Mouse (Mus musculus) heart, adult 11 months (tissue): Measurements from ENCODE around the gene Ssh1.

ENCODE experiments used
- DNase-seq: peaks from one replicate; pipeline ENCODE4 v3.0.0; 2022

Ssh1 gene

GRCm38 (mm10) chr5:113964972-113965371 is 28.7 kb downstream of the Ssh1 start:
- peak; percentile 88 for DNase-seq

- no peak for DNase-seq
Measured at GRCm38 (mm10) chr5:113961776-113962175, 31.9 kb downstream of the Ssh1 start.

- DNase-seq: no peak
Measured at GRCm38 (mm10) chr5:113960416-113960815, 33.3 kb downstream of the Ssh1 start.

GRCm38 (mm10) chr5:113959039-113959438 is 34.7 kb downstream of the Ssh1 start:
- no peak for DNase-seq

- DNase-seq: peak; percentile 97
Measured at GRCm38 (mm10) chr5:113956510-113956909, 37.2 kb downstream of the Ssh1 start.

GRCm38 (mm10) chr5:113955691-113956090 is 38.0 kb downstream of the Ssh1 start:
- DNase-seq: no peak

- no peak for DNase-seq
Measured at GRCm38 (mm10) chr5:113955281-113955680, 38.4 kb downstream of the Ssh1 start.

GRCm38 (mm10) chr5:113954421-113954820 is 39.3 kb downstream of the Ssh1 start:
- peak; percentile 98 for DNase-seq

GRCm38 (mm10) chr5:113952519-113952918 is 41.2 kb downstream of the Ssh1 start:
- no peak for DNase-seq

- no peak for DNase-seq
Measured at GRCm38 (mm10) chr5:113951693-113952071, 42.0 kb downstream of the Ssh1 start.

GRCm38 (mm10) chr5:113950786-113951692 is 42.7 kb downstream of the Ssh1 start:
- DNase-seq: no peak

GRCm38 (mm10) chr5:113950133-113950532 is 43.6 kb downstream of the Ssh1 start:
- DNase-seq: no peak

- no peak for DNase-seq
Measured at GRCm38 (mm10) chr5:113947280-113947679, 46.4 kb downstream of the Ssh1 start.

GRCm38 (mm10) chr5:113945126-113945525 is 48.6 kb downstream of the Ssh1 start:
- peak; percentile 98 for DNase-seq

- DNase-seq: no peak
Measured at GRCm38 (mm10) chr5:113943328-113943727, 50.4 kb downstream of the Ssh1 start.

- no peak for DNase-seq
Measured at GRCm38 (mm10) chr5:113942580-113942979, 51.1 kb downstream of the Ssh1 start.

GRCm38 (mm10) chr5:113939263-113939900 is 54.3 kb downstream of the Ssh1 start:
- DNase-seq: no peak

- no peak for DNase-seq
Measured at GRCm38 (mm10) chr5:113937650-113938049, 56.0 kb downstream of the Ssh1 start.

- DNase-seq: no peak
Measured at GRCm38 (mm10) chr5:113933889-113934288, 59.8 kb downstream of the Ssh1 start.

- no peak for DNase-seq
Measured at GRCm38 (mm10) chr5:113933480-113933879, 60.2 kb downstream of the Ssh1 start.

GRCm38 (mm10) chr5:113932310-113932709 is 61.4 kb downstream of the Ssh1 start:
- DNase-seq: peak; percentile 92

GRCm38 (mm10) chr5:113930648-113931609 is 62.8 kb downstream of the Ssh1 start:
- peak; percentile 99 for DNase-seq
